Mouse (Mus musculus): ENCODE measurements around the gene Plpp3.

GRCm38 (mm10) chr4:105249283-105249682 is 92.1 kb downstream of the Plpp3 start:
- TF ChIP-seq CTCF (conservative IDR thresholded peaks at IDR 0.05; ENCODE audit: low read length) (no peak), POU5F1 (IDR thresholded peaks at IDR 0.05; ENCODE audit: borderline replicate concordance, low read length) (no peak)
